Mouse (Mus musculus): ENCODE data around the gene Klhl3.
A peak's percentile ranks its signal among the peaks of the same experiment; 100 is the strongest.

Gene Klhl3

DNA sequence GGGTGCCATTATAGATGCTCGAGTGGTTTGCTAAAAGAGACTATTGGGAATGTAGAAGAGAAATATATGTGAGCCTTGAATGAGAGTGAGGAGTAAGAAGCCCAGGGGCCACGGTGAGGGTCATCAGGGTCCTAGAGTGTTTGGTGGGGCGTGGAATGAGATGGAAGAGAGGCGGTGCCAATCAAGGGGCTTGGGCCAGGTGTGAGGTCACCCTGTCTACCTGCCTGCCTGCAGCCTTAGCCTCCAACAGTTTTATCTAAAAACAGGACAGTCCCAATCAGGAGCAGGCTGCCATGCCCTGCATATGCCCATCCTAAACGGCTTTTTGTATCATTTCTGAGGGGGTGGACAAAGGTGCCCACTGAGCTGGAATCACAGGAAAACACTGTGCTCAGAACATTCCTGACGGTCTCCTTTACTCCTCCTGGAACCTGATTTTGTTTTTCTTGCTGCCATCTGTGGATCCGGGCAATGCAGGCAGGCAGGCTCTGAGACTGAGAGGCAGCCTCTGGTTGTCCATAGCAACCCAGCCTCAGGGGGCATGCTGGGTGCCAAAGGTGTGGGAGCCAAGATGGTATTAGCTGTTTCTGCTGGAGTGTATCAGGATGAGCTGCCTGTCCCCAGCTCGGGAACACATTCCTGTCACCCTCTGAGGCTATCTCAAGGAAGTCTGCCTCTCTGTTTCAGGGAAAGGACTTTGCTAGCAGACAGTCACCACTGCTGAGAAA is 89.5 kb downstream of the Klhl3 start:
- DNase-seq (ENCODE audit: low spot score) = no peak

DNA sequence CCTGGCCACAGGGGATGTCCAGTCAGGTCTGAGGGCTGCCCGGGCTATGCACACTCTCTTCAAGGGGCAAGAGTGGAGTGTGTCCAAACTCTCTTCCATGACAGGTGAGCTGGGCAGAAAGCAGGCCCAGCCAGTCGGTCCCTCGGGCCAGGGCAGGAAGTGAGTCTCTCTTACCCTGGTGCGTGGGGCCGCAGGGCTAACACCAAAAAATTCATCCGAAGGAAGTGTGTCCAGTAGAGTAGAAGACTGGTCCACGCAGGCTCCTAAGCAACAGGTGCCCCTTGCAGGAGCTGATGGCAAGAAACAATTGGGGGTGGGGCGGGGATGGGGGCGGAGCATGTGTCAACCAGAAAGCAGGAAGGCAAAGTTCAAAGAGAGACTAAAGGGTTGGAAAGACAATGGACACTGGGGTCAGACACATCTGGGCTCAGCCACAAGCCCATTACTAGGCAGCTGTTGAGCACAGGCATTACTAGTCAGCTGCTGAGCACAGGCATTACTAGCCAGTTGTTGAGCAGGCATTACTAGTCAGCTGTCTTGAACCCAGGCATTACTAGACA is 90.3 kb downstream of the Klhl3 start:
- no peak for DNase-seq (ENCODE audit: low spot score)

DNA sequence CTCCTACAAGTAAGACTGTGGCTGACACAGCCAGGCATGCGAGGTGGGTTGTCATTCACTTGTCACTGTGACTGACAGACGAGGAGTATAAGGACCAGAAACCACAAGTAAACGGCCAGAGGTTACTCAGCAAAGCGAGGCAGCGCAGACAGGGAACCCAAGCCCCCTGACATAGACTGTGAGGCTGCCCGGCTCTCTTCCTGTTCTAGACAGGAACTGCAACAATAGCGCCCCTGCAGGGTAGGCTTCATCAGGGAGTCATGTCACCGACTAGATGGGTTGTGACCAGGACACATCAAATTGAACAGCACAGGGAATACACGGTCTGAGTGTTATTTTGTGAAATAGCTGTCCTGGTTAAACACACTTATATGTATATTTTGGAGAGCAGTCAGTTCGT is 93.0 kb downstream of the Klhl3 start:
- DNase-seq (ENCODE audit: low spot score) = no peak

DNA sequence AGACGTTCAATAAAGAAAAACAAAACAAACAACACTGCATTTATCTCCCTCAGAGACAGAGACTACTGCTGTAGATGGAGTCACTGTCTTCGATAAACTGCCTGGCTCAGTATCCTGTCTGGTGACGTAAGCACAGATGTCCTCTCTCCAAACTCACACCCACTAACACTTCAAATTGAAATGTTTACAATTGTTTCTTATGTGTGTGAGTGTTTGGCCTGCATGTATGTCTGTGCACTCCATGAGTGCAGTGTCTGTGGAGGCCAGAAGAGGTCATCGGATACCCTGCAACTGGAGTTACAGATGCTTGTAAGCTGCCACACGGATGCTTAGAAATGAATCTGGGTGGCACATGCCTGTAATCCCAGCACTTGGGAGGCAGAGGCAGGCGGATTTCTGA is 96.1 kb downstream of the Klhl3 start:
- no peak for DNase-seq (ENCODE audit: low spot score)

DNA sequence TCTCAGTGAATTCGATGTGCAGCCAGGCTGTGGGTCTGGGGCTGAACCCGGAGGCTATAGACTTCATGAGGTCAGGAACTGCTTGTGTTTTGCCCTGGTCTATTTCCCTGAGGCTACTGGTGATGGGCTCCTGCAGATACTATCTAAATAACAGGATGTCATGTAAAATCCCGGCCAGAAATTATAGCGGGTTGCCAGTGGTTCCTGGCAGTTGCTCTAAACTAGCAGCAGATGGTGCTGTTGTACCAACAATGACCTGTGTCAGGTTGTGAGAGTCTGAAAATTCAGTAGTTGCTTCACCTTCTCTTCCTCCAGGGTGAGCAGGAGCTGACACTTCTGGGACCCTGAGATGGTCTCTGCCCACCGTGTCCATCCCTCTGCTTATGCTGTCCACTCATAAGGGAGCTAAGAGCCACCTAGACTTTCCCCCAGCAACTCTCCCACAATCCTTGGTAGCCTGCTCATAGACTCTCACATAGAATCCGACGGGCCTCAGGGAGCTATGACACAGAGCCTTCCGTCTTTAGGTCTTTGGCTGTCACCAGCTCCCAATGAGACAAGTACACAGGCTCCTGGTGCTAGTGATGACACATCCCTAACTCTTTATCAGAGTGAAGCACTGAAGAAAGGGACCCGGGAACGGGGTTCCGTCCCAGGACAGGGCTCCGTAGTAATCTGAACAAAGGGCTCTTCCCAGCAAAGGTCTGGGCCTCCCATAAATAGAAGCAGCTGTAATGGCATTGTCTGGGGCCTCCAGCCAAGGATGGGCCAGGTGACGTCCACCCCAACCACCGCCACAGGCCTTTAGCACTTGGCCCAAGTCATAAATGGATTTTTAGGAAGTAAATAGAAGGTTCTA is 101.1 kb downstream of the Klhl3 start:
- peak; percentile 85 for DNase-seq (ENCODE audit: low spot score)

DNA sequence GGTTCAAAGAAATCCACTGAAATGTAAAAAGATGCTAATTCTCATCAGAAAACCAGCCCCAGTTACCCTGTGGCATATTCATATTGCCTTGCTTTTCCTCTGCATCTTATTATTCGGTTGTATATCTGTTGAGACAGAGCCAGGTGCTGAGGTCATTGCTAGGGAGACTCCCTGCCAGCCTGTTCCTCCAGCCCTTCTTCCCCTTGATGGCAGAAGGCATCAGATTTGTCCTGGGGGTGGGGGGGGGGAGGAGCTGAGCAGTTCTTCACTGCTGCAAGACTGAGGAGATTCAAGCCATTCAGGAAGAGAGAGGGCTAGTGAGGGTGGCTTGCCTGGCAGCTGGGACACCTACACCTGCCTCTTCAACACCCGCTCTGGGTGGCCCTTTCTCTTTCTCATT is 101.9 kb downstream of the Klhl3 start:
- DNase-seq (ENCODE audit: low spot score) = no peak

DNA sequence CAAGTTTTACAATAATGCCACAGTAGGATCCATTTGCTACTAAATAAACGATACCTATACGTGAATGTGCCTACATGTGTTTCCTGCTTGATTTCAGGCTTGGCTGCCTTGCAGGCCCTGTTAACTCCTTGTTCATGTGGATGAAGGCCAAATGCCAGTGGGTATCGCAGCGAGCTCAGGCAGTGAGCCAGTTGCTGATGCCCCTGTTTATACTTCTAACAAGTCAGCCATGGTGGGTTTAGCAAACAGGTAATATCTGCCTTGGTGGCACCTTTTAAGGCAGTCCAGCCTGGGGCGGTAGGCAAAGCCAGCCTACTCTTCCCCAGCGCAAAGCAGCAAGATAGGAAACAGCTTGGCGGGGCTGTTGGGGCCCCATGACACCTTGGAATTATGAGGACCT is 103.0 kb downstream of the Klhl3 start:
- no peak for DNase-seq (ENCODE audit: low spot score)

DNA sequence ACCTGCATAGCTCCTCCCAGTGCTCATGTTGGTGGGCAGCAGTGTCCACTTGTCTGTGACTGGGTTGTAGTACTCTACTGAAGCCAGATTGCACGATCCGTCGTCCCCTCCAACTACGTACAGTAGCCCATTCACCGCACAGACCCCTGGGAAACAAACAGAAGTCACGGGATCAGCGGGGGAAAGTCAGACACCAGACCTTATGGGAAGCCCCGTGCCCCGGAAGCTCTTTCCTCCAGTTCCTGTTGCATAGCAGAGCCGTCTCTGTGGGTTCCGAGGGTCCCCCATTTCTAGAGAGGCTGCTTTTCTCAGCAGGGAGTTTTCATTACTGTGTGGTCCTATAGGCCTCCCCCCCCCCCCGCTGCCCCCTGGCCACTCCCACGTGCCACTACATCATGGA is 104.1 kb downstream of the Klhl3 start:
- DNase-seq (ENCODE audit: low spot score) = no peak

DNA sequence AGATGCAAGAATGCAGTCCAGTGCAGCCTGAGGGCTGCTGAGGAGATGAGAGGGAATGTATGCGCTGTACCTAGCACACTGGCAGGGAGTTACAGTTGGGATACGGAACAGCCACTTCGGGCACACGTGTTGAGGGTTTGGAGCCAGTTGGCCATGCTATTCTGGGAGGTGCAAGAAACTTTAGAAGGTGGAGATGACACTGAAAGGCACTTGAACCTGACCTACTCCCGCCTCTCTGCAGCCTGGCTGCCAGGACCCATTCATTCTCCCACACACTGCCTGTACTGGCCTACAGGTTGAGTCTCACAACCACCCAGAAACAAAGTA is 105.4 kb downstream of the Klhl3 start:
- DNase-seq (ENCODE audit: low spot score) = no peak

DNA sequence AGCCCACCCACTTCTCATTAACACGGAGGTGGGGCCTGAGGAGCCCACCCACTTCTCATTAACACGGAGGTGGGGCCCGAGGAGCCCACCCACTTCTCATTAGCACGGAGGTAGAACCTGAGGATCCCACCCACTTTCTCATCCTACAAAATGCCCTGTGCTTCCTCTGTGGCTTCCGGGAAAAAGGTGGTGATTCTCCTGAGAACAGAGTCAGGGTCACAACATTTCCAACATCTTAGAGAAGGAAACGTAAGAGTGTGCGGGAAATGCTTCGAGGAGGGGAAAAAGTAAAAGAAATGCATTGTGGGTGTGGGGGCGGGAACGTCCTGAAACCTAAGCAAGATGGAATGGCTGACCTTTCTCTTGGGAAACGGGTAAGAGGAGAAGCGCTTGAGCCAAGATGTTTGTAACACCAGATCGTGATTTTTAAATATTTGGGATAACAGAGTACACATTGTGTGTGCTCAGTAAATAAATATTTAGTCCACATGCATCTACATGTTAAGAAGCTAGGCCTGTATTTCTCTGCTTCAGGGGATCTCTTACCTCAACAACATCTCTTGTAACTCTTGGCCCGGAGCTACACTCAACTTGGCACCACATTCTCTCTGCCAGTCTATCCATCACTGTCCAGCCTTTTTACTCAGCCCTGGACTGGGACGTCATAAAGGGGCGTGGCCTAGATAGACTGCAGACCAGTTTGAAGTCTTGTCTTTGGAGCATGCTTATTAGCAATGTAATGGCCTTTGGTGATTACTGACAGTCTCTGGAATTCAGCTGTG is 105.9 kb downstream of the Klhl3 start:
- peak; percentile 32 for DNase-seq (ENCODE audit: low spot score)

DNA sequence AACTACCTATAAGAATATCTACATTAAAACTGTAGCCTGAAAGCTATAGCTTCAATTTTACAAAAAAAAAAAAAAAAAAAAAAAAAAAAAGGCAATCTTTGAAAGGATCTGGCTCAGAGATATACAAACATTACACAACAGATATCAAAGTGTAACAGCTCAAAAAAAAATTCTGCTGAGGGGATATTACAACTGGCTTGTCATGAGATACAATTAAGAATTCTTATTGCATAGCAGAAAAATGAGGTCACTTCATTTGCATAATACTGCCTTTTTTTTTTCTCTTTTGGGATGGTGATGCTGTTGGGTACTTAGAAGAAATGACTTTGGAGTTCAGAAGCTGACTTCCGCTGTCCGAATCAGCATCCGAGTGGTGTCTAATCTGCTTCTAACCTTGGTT is 111.6 kb downstream of the Klhl3 start:
- no peak for DNase-seq (ENCODE audit: low spot score)

DNA sequence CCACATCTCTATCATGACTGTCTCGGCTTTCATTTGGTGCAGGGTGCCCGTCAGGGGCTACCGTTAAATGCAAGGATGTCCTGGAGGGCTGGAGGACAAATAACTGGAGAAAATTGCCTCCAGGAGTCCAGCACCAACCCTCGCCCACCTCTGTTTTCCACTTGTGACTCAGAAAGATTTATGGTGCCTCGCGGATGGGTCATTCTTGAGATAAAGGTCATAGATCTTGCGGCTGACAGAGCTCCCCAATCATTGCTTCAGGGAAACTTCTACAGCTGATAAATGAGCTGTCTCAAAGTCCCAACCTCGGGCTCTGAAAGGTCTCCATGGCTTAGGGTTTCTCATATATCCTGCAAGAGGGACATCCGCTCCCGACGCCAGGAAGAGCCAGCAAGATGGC is 116.9 kb downstream of the Klhl3 start:
- peak; percentile 48 for DNase-seq (ENCODE audit: low spot score)

DNA sequence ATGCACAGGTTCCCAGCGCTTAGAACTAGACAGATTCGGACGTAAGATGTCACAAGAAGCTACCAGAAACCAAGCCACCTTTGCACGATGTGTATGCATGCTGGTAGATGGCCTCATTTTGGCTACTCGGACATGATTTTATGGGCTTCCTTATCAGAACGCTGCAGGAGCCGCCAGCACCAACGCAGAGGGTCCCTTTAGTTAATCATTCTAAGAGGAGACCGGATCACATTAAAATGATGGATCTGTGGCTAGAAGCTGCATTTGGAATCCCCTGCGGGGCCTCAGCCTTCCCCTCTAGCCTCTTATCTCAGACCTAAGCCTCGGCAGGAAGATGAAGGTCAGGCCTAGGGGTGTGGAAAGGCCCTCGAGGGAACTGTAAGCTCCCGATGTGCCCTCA is 117.5 kb downstream of the Klhl3 start:
- no peak for DNase-seq (ENCODE audit: low spot score)

DNA sequence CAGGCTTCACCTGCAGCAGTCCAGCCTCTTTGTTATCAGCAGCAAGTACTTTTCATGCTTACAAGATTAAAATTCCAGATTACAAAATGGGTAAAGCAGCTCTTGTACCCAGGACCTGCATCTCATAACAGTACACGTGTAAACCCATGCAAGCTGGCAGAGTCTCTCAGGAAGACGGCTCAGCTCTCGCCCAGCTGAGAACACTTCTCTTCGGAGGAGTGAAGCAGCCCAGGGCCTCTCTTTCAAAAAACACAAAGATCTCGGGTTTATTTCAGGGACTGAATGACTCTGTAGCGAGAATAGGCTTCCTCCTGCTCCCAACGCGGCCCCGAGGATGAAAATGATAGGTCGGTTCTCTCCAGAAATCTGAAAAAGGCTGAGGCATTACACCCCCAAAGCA is 128.8 kb downstream of the Klhl3 start:
- no peak for DNase-seq (ENCODE audit: low spot score)

DNA sequence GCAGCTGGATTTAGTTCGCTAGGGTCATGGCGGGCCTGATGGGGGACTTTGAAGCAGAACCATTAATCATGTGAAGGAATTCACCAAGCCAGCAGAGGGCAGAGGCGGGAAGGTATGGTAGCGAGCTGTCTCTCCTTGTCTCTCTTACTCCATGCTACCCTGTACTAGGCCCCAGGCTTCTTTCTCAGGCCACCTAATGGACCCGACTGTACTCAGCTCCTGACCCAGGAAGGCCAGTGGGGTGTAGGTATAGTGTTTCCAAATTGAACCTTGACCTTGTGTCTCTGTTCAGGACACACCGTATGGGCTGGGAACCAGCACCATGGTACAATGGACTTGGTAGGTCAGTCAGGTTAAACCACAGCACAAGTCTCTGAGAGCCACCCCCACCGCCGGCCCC is 129.2 kb downstream of the Klhl3 start:
- no peak for DNase-seq (ENCODE audit: low spot score)

DNA sequence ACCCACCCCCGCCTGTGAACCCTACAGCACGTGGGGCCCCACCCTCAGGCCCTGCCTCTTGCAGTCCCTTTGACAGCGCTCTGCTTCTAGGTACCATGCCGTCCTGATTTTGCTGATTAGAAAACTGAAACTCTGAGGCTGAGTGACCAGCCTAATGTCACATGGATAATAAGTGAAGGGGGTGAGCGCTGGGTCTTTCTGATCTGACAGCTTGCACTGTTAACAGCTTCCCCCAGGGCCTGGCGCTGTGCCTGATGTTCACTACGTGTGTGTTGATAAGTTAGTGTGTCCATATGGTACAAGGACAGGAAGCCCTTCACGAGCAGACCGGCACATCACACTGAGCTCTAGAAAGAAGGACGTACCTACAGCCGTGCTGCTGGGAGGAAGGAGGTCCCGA is 130.1 kb downstream of the Klhl3 start:
- DNase-seq (ENCODE audit: low spot score) = no peak

DNA sequence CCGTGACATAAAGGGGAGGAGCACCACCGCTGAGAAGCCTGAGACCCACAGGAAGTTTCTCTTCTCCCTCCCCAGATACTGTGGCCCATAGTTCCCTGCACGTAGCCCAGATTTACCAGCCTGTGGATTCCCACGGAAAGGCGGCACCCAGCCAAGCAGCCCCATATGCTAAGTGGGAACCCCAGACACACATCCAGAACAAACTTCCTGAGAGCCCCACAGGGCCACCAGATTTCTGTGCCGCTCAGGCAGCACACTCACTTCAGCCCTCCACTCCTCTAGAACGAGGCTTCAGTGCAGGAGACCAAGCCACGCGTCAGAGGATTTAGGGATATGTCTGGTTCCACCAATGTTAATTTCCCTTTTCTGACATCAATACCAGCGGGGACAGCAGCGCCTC is 130.5 kb downstream of the Klhl3 start:
- no peak for DNase-seq (ENCODE audit: low spot score)

DNA sequence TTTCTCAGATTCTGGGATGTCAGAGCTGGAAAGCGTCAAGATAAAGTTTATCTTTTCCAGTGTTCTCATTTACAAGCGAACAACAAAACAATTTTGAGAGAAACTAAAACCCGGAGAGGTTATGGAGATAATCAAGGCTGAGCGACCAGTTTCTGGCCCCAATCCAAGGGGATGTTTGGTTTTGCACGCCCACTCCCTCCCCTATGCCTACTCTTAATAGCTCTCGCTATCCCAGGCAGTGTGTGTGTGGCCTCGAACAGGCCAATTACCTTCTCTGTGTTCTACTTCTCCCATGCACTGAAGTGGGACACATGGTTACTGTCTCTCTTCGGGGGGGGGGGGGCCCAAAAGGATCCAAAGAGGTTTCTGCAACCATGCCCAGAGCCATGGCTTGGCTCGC is 132.7 kb downstream of the Klhl3 start:
- DNase-seq (ENCODE audit: low spot score) = no peak

DNA sequence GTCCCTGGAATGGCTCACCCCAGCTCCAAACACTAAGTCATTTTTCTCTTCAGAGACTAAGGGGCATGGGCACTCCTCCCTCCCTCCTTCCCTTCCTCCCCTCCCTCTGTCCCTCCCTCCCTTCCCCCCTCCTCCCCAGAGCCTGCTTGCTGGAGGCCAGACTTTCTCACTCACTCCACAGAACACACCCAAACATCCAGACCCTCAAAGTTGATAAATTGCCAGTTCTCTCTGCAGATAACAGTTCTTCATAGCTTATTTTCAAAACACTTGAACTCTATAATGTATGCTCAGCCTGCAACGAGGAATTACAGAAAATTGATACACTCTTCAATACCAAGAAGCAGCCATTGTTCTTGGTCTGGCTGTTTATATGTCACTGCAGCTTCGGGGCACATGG is 133.3 kb downstream of the Klhl3 start:
- no peak for DNase-seq (ENCODE audit: low spot score)

DNA sequence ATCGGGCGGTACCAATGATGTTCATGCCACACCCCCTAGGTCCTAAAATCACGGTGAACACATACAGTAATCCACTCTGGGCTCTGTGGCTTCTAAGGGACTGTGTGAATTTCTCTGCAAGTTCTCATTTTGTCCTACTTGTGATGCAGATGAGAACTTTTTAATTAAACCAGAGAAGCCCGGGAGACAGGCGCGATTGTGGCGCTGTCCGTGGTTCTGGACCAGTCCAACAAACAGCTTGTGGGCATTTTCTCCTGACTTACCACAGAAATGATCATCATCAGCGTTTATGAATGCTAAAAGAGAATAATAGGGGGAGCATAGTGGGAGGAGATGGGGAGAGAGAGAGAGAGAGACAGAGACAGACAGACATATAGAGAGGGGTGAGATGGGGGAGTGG is 134.5 kb downstream of the Klhl3 start:
- DNase-seq (ENCODE audit: low spot score) = peak; percentile 60

DNA sequence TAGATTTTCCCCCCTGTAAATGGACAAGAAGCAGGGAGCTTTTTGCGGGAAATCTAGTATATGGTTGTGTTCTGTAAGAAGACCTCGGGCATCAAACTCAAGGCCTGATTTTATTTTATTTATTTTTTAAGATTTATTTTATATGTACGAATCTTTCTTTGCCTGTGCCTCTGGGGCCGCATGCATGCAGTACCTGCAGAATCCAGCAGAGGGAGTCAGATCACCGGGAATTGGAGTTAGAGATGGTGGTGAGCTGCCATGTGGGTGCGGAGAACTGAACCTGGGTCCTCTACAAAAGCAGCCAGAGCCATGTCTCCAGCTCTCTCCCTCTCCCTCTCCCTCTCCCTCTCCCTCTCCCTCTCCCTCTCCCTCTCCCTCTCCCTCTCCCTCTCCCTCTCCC is 135.7 kb downstream of the Klhl3 start:
- no peak for DNase-seq (ENCODE audit: low spot score)

DNA sequence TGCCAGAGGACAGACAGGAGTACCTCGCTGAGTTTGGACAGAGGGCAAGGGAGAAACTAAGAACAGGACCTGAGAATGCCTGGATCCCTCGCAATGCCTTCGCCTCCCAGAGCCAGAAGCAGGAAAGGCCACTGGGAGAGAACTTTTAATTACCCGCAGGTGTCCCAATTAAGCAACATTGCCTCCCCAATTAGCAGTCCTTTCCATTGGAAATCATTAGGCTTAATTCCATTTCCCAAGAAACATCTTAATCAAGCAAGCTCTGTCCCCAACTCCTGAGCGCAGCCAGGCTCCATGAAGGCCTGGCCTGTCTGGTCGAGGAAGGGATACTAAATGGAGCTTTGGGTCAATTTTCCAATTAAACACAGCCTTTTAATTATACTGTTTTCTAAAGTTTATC is 147.7 kb downstream of the Klhl3 start:
- no peak for DNase-seq (ENCODE audit: low spot score)

DNA sequence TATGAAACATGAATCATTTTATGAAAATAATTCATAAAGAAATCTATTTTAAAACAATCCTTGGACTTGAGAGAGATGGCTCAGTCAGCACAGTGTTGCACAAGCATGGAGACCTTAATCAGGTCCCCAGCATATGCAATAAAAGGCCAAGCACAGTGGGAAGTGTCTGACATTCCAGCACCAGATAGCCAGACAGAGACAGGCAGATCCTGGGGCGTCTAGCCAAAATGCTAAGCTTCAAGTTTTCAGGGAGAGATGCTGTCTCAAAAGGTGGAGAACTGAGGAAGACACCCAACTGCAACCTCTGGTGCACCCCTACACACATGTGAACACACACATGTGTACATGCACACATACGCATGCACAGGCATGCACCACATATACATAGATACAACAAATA is 153.1 kb downstream of the Klhl3 start:
- no peak for DNase-seq (ENCODE audit: low spot score)
